Mouse (Mus musculus) E14TG2a.4 (cell line): ENCODE data around the gene Gm49366.

Source experiments
- CTCF ChIP-seq: conservative IDR thresholded peaks from 2 replicates; pipeline ENCODE4 v1.5.1; 2014; ENCODE audit warnings: low read length
- POU5F1 ChIP-seq: IDR thresholded peaks from 2 replicates; pipeline ENCODE4 v1.6.1; 2014; ENCODE audit warnings: low read length, borderline replicate concordance

DNA sequence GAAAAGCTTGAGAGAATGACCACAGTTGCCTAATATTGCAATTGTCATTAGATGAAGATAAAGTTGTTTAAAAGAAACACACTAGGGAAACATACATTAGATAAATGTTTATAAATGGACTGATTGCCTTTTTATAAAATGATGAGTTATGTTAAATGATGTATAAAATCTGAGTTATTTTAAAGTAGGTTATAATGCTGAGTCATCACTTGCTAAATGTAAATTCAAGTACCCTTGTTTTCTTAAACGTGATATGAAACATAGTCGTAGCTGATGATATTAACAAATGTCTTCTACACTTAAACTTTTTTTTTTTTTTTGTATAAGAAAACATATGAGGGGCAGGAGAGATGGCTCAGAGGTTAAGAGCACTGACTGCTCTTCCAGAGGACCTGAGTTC is 25.1 kb downstream of the Gm49366 start:
- no peak for TF ChIP-seq CTCF
- TF ChIP-seq POU5F1: no peak
